Mouse (Mus musculus) neural tube, embryonic 12.5 days (tissue): ENCODE measurements around the gene Pnrc1. TPM values are rescaled to one million over a fixed set of nuclear protein-coding genes. Genes with fewer than 3 reads are reported as not detected.
"Not testable (repeated sequence)": the region's sequence is repeated elsewhere in the genome, so short reads cannot be mapped to it uniquely, and the experiment has no call there.

Experiments used
- ATAC-seq: fragments of 200-750 bp; cut with Nextera tagmentation; 2 replicates; pipeline ENCODE4 v1.8.0; 2017; ENCODE audit warnings: low read depth, mild to moderate bottlenecking, moderate TSS enrichment, moderate library complexity; ENCODE audit not compliant: low FRiP score
- H3K27ac ChIP-seq: fragments of 300-500 bp; sonication (generic); 2 replicates; pipeline ENCODE4 v1.5.1; 2016
- H3K27me3 ChIP-seq: fragments of 300-500 bp; sonication (generic); replicated peaks from 2 replicates; pipeline ENCODE4 v1.6.1; 2016; ENCODE audit warnings: mild to moderate bottlenecking
- H3K36me3 ChIP-seq: fragments of 300-500 bp; sonication (generic); 2 replicates; pipeline ENCODE4 v1.6.1; 2016; ENCODE audit warnings: mild to moderate bottlenecking
- H3K4me1 ChIP-seq: fragments of 300-500 bp; sonication (generic); 2 replicates; pipeline ENCODE4 v1.6.1; 2016
- H3K4me2 ChIP-seq: fragments of 300-500 bp; sonication (generic); replicated peaks from 2 replicates; pipeline ENCODE4 v1.6.1; 2016; ENCODE audit warnings: mild to moderate bottlenecking
- H3K4me3 ChIP-seq: fragments of 300-500 bp; sonication (generic); 2 replicates; pipeline ENCODE4 v1.5.1; 2016
- H3K9ac ChIP-seq: fragments of 300-500 bp; sonication (generic); 2 replicates; pipeline ENCODE4 v1.6.1; 2016; ENCODE audit warnings: mild to moderate bottlenecking
- H3K9me3 ChIP-seq: fragments of 300-500 bp; sonication (generic); 2 replicates; pipeline ENCODE4 v1.6.1; 2016; ENCODE audit warnings: mild to moderate bottlenecking
- WGBS: fragments of 180-500 bp; shearing (Covaris S2); methylation state at CpG from one replicate; pipeline ENCODE4 v1.1.7; 2016; 5-methylcytosine and 5-hydroxymethylcytosine counted together
- polyA plus RNA-seq: library from polyadenylated mRNA; unstranded; fragments of >200 nt; fragmentation: Nextera tagmentation; extraction: Ambion mirVana; gene quantifications from 2 replicates; pipeline ENCODE4 v1.2.1, GENCODE M21; 2016

The Pnrc1 gene
- polyA plus RNA-seq = 110 and 113 TPM in 2 replicates

- Histone ChIP-seq H3K9me3 (no peaks in the 10 kb centered on the region), H3K4me2 (no peak within 1 kb of the TSS), H3K9ac (no peak within 1 kb of the TSS), H3K4me3 (no peak within 1 kb of the TSS), H3K27ac (no peak within 1 kb of the TSS), H3K4me1 (no peaks in the 10 kb centered on the region), H3K27me3 (no peaks in the 10 kb centered on the region), H3K36me3 (no peaks in the 10 kb centered on the region)
- WGBS = 73% methylated on average over 3 of the region's 3 CpGs
- ATAC-seq = no peak
Observed at GRCm38 (mm10) chr4:33290002-33290401, at the start of gene Pnrc1. TSS of gene Pnrc1 (minus strand) at chr4:33290163.

GRCm38 (mm10) chr4:33337999-33338398 lies 48.0 kb upstream of the Pnrc1 start:
- Histone ChIP-seq H3K9ac (no peak overlapping the region), H3K4me2 (no peak overlapping the region), H3K27me3 (no peaks in the 10 kb centered on the region), H3K4me3 (no peak overlapping the region), H3K4me1 (no peaks in the 10 kb centered on the region), H3K36me3 (peaks cover 47% of the 10 kb centered on the region), H3K9me3 (no peaks in the 10 kb centered on the region), H3K27ac (no peak overlapping the region)
- no peak for ATAC-seq
- 79% methylated on average over 1 of the region's 1 CpGs for WGBS

- H3K9ac ChIP-seq = no peak overlapping the region
- no peaks in the 10 kb centered on the region for H3K9me3 ChIP-seq
- no peak overlapping the region for H3K27ac ChIP-seq
- no peak overlapping the region for H3K4me2 ChIP-seq
- no peaks in the 10 kb centered on the region for H3K4me1 ChIP-seq
- no peak overlapping the region for H3K4me3 ChIP-seq
- H3K27me3 ChIP-seq = no peaks in the 10 kb centered on the region
- 97% methylated on average over 1 of the region's 1 CpGs for WGBS
- ATAC-seq = no peak
- peaks cover 56% of the 10 kb centered on the region for H3K36me3 ChIP-seq
Observed at GRCm38 (mm10) chr4:33332956-33333455, 43.0 kb upstream of the Pnrc1 start.

GRCm38 (mm10) chr4:33331147-33331546 lies 41.2 kb upstream of the Pnrc1 start:
- WGBS = 93% methylated on average over 4 of the region's 4 CpGs
- no peak for ATAC-seq
- no peak overlapping the region for H3K4me2 ChIP-seq
- no peaks in the 10 kb centered on the region for H3K4me1 ChIP-seq
- H3K36me3 ChIP-seq = peaks cover 56% of the 10 kb centered on the region
- no peak overlapping the region for H3K9ac ChIP-seq
- H3K4me3 ChIP-seq = no peak overlapping the region
- no peak overlapping the region for H3K27ac ChIP-seq
- no peaks in the 10 kb centered on the region for H3K9me3 ChIP-seq
- no peaks in the 10 kb centered on the region for H3K27me3 ChIP-seq

GRCm38 (mm10) chr4:33315840-33316239 lies 25.9 kb upstream of the Pnrc1 start:
- no peak for ATAC-seq
- H3K4me1 ChIP-seq = peaks cover 4% of the 10 kb centered on the region
- no peak overlapping the region for H3K27ac ChIP-seq
- H3K27me3 ChIP-seq = no peaks in the 10 kb centered on the region
- no peak overlapping the region for H3K4me2 ChIP-seq
- WGBS = 90% methylated on average over 5 of the region's 5 CpGs
- H3K36me3 ChIP-seq = 0 out of 2 replicates have a peak, but pooled peaks cover under 1% of the 10 kb centered on the region
- H3K9me3 ChIP-seq = no peaks in the 10 kb centered on the region
- H3K9ac ChIP-seq = no peak overlapping the region
- no peak overlapping the region for H3K4me3 ChIP-seq

- H3K9ac ChIP-seq = not testable (repeated sequence)
- 96% methylated on average over 7 of the region's 8 CpGs for WGBS
Observed at GRCm38 (mm10) chr4:33314150-33314549, 24.2 kb upstream of the Pnrc1 start.

GRCm38 (mm10) chr4:33310840-33311437 lies 21.0 kb upstream of the Pnrc1 start:
- Histone ChIP-seq H3K4me3 (peak overlapping the region; percentile 71), H3K9ac (peak overlapping the region; percentile 79), H3K4me1 (peaks cover 5% of the 10 kb centered on the region), H3K9me3 (no peaks in the 10 kb centered on the region), H3K36me3 (no peaks in the 10 kb centered on the region), H3K27ac (no peak overlapping the region), H3K27me3 (no peaks in the 10 kb centered on the region), H3K4me2 (peak overlapping the region; percentile 77)
- WGBS = 22% methylated on average over 12 of the region's 12 CpGs
- ATAC-seq = no peak; the same call in 1 of the 2 replicates

More at GRCm38 (mm10) chr4:33314150-33314549, 24.2 kb upstream of the Pnrc1 start:
- H3K27ac ChIP-seq, H3K36me3 ChIP-seq, H3K4me1 ChIP-seq, ATAC-seq, H3K4me2 ChIP-seq, H3K27me3 ChIP-seq, H3K4me3 ChIP-seq, H3K9me3 ChIP-seq: not testable (repeated sequence)

- 4% methylated on average over 60 of the region's 60 CpGs for WGBS
- ATAC-seq = peak; percentile 97
- no peak within 1 kb of the TSS for H3K27ac ChIP-seq
Observed at GRCm38 (mm10) chr4:33309764-33310757, 20.1 kb upstream of the Pnrc1 start, which contains the start of gene Rngtt. TSS of gene Rngtt (plus strand) at chr4:33310311.

GRCm38 (mm10) chr4:33307146-33307545 lies 17.2 kb upstream of the Pnrc1 start:
- no peaks in the 10 kb centered on the region for H3K27me3 ChIP-seq
- H3K36me3 ChIP-seq = no peaks in the 10 kb centered on the region
- peaks cover 5% of the 10 kb centered on the region for H3K4me1 ChIP-seq
- 75% methylated on average over 4 of the region's 4 CpGs for WGBS
- H3K27ac ChIP-seq = no peak overlapping the region
- H3K9me3 ChIP-seq = peaks cover 8% of the 10 kb centered on the region; the same call in 1 of the 2 replicates
- no peak for ATAC-seq
- H3K9ac ChIP-seq = no peak overlapping the region
- no peak overlapping the region for H3K4me2 ChIP-seq
- H3K4me3 ChIP-seq = no peak overlapping the region

More at GRCm38 (mm10) chr4:33309764-33310757, 20.1 kb upstream of the Pnrc1 start, which contains the start of gene Rngtt:
- peak within 1 kb of the TSS; percentile 79 for H3K9ac ChIP-seq
- H3K9me3 ChIP-seq = no peaks in the 10 kb centered on the region
- peaks cover 5% of the 10 kb centered on the region for H3K4me1 ChIP-seq
- no peaks in the 10 kb centered on the region for H3K27me3 ChIP-seq
- H3K4me2 ChIP-seq = peak within 1 kb of the TSS; percentile 77
- H3K36me3 ChIP-seq = no peaks in the 10 kb centered on the region
- H3K4me3 ChIP-seq = peak within 1 kb of the TSS; percentile 71

GRCm38 (mm10) chr4:33303057-33303456 lies 13.1 kb upstream of the Pnrc1 start:
- H3K4me2 ChIP-seq = no peak overlapping the region
- 91% methylated on average over 1 of the region's 1 CpGs for WGBS
- no peaks in the 10 kb centered on the region for H3K4me1 ChIP-seq
- peaks cover 8% of the 10 kb centered on the region; the same call in 1 of the 2 replicates for H3K9me3 ChIP-seq
- no peak for ATAC-seq
- no peaks in the 10 kb centered on the region for H3K27me3 ChIP-seq
- no peak overlapping the region for H3K9ac ChIP-seq
- H3K4me3 ChIP-seq = no peak overlapping the region
- H3K36me3 ChIP-seq = no peaks in the 10 kb centered on the region
- no peak overlapping the region for H3K27ac ChIP-seq

- H3K27me3 ChIP-seq, ATAC-seq, H3K9ac ChIP-seq, H3K27ac ChIP-seq, H3K9me3 ChIP-seq, H3K4me3 ChIP-seq, H3K36me3 ChIP-seq, H3K4me2 ChIP-seq, H3K4me1 ChIP-seq: not testable (repeated sequence)
- 87% methylated on average over 6 of the region's 6 CpGs for WGBS
Observed at GRCm38 (mm10) chr4:33300891-33301665, 11.1 kb upstream of the Pnrc1 start.
